Mouse (Mus musculus) neural tube, embryonic 14.5 days (tissue): ENCODE results near the gene Olfr1167. TPM values are rescaled to one million over a fixed set of nuclear protein-coding genes. Genes with fewer than 3 reads are reported as not detected.
"Not testable (repeated sequence)": the region's sequence is repeated elsewhere in the genome, so short reads cannot be mapped to it uniquely, and the experiment has no call there.

Source experiments
- ATAC-seq: fragments of 200-750 bp; cut with Nextera tagmentation; 2 replicates; pipeline ENCODE4 v1.8.0; 2017; ENCODE audit warnings: low read depth, mild to moderate bottlenecking, moderate TSS enrichment, moderate library complexity
- H3K27ac ChIP-seq: fragments of 300-500 bp; sonication (generic); 2 replicates; pipeline ENCODE4 v1.5.1; 2014; ENCODE audit warnings: low read depth, mild to moderate bottlenecking, control low read depth, low read length, moderate library complexity, mixed read lengths
- H3K27me3 ChIP-seq: fragments of 300-500 bp; sonication (generic); 2 replicates; pipeline ENCODE4 v1.6.1; 2014; ENCODE audit warnings: low read length; ENCODE audit not compliant: control insufficient read depth, insufficient read depth
- H3K36me3 ChIP-seq: fragments of 300-500 bp; sonication (generic); 2 replicates; pipeline ENCODE4 v1.6.1; 2014; ENCODE audit warnings: low read length, mixed read lengths; ENCODE audit not compliant: control insufficient read depth, insufficient read depth
- H3K4me1 ChIP-seq: fragments of 300-500 bp; sonication (generic); 2 replicates; pipeline ENCODE4 v1.6.1; 2014; ENCODE audit warnings: low read length; ENCODE audit not compliant: control insufficient read depth, insufficient read depth
- H3K4me2 ChIP-seq: fragments of 300-500 bp; sonication (generic); 2 replicates; pipeline ENCODE4 v1.6.1; 2014; ENCODE audit warnings: mild to moderate bottlenecking, low read depth, low read length, control low read depth
- H3K4me3 ChIP-seq: fragments of 300-500 bp; sonication (generic); 2 replicates; pipeline ENCODE4 v1.5.1; 2014; ENCODE audit warnings: low read depth, low read length, control low read depth, mixed read lengths
- H3K9ac ChIP-seq: fragments of 300-500 bp; sonication (generic); replicated peaks from 2 replicates; pipeline ENCODE4 v1.6.1; 2014; ENCODE audit warnings: low read depth, mild to moderate bottlenecking, control low read depth, low read length, mixed read lengths
- H3K9me3 ChIP-seq: fragments of 300-500 bp; sonication (generic); 2 replicates; pipeline ENCODE4 v1.6.1; 2016; ENCODE audit warnings: low read length; ENCODE audit not compliant: control insufficient read depth
- WGBS: fragments of 180-500 bp; shearing (Covaris S2); extraction: QIAGEN DNeasy Blood & Tissue Kit; methylation state at CpG from one replicate; pipeline ENCODE4 v1.1.7; 2014; 5-methylcytosine and 5-hydroxymethylcytosine counted together
- polyA plus RNA-seq: library from polyadenylated mRNA; unstranded; fragments of >200 nt; fragmentation: Nextera tagmentation; extraction: Ambion mirVana; gene quantifications from 2 replicates; pipeline ENCODE4 v1.2.1, GENCODE M21; 2014

Gene Olfr1167
- not detected in 2 replicates for polyA plus RNA-seq

DNA sequence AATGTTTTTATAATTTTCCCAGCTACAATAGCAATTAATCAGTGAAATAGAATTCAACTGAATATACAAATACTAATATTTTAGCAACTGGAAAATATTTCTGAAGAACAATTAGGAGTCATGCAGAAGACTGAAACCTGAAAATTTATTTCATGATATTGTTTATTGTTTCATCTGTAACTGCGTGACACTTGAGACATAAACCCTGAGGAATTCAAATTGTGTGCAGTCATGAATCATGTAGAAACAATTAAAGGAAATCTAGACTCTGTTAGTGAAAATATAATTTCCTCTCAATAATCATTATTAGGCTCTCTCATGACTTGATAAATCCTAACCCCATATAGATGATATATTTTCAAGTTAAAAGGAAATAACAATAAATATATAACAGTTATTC, at the start of gene Olfr1167:
Gene Olfr1167, minus strand, starts transcription at position 101 of the 400 bp plus-strand sequence.
- H3K4me3 ChIP-seq, H3K9ac ChIP-seq, H3K9me3 ChIP-seq, H3K4me2 ChIP-seq, H3K27me3 ChIP-seq, H3K27ac ChIP-seq, H3K4me1 ChIP-seq, ATAC-seq, H3K36me3 ChIP-seq: not testable (repeated sequence)
- 81% methylated on average over 1 of the region's 1 CpGs for WGBS

DNA sequence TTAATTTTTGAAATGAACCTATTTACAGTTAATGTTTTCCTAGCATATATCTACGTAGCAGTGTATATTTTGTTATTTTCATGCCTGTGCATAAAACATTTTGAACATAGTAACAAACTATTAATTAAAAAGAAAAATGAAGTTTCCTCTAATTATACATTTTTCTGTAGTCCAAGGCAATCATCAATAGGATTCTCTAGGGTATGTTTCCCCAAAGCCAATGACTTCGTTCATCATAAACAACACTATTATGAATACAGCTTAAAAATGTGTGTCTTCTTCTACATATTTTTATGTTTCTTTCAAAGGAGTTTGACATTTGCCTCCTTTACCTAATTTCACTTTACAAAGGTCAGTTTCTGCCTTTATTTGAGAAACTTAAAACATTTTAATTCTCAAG, 26.6 kb upstream of the Olfr1167 start, which contains the start of gene Olfr1168:
Gene Olfr1168, plus strand, starts transcription at position 301 of the 400 bp plus-strand sequence.
- H3K9me3 ChIP-seq = no peaks in the 10 kb centered on the region
- no peak within 1 kb of the TSS for H3K27ac ChIP-seq
- no peak within 1 kb of the TSS for H3K4me3 ChIP-seq
- no peaks in the 10 kb centered on the region for H3K36me3 ChIP-seq
- H3K4me2 ChIP-seq = no peak within 1 kb of the TSS
- ATAC-seq = no peak
- H3K4me1 ChIP-seq = no peaks in the 10 kb centered on the region
- WGBS = 93% methylated on average over 2 of the region's 2 CpGs
- H3K9ac ChIP-seq = no peak within 1 kb of the TSS
- no peaks in the 10 kb centered on the region for H3K27me3 ChIP-seq

DNA sequence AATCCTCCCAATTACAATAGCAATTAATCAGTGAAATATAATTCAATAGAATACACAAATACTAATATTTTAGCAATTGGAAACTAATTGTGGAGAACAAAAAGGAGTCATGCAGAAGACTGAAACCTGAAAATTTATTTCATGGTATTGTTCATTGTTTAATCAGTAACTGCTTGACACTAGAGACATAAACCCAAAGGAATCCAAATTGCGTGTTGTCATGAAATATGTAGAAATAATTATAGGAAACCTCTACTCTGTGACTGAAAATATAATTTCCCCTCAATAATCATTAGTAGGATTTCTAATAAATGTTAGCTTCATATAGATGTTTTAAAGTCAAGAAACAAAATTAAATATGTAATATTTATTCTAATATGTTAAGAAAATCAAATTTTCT, 26.8 kb downstream of the Olfr1167 start, which contains the start of gene Olfr1166:
Gene Olfr1166, minus strand, starts transcription at position 101 of the 400 bp plus-strand sequence.
- ATAC-seq = no peak
- no peaks in the 10 kb centered on the region for H3K36me3 ChIP-seq
- no peak within 1 kb of the TSS for H3K4me3 ChIP-seq
- H3K27ac ChIP-seq = no peak within 1 kb of the TSS
- no peaks in the 10 kb centered on the region for H3K27me3 ChIP-seq
- WGBS = 94% methylated on average over 1 of the region's 1 CpGs
- H3K4me2 ChIP-seq = no peak within 1 kb of the TSS
- no peak within 1 kb of the TSS for H3K9ac ChIP-seq
- no peaks in the 10 kb centered on the region for H3K4me1 ChIP-seq
- H3K9me3 ChIP-seq = no peaks in the 10 kb centered on the region

Other genes with a start within 250 kb of the Olfr1167 start
- gene Olfr1155, start 210.1 kb downstream of the Olfr1167 start, polyA plus RNA-seq = not detected in 2 replicates
- not detected in 2 replicates for gene Olfr1156, start 202.1 kb downstream of the Olfr1167 start, polyA plus RNA-seq
- gene Olfr1157, start 186.9 kb downstream of the Olfr1167 start, polyA plus RNA-seq = not detected in 2 replicates
- gene Olfr74, start 180.5 kb downstream of the Olfr1167 start, polyA plus RNA-seq = not detected in 2 replicates
- not detected in 2 replicates for gene Olfr1158, start 165.1 kb downstream of the Olfr1167 start, polyA plus RNA-seq
- not detected in 2 replicates for gene Olfr1160, start 146.9 kb downstream of the Olfr1167 start, polyA plus RNA-seq
- gene Olfr1161, start 132.4 kb downstream of the Olfr1167 start, polyA plus RNA-seq = not detected in 2 replicates
- not detected in 2 replicates for gene Olfr73, start 117.5 kb downstream of the Olfr1167 start, polyA plus RNA-seq
- not detected in 2 replicates for gene Olfr1162, start 104.1 kb downstream of the Olfr1167 start, polyA plus RNA-seq
- gene Olfr1163, start 83.4 kb downstream of the Olfr1167 start, polyA plus RNA-seq = not detected in 2 replicates
- not detected in 2 replicates for gene Olfr1164, start 61.2 kb downstream of the Olfr1167 start, polyA plus RNA-seq
- not detected in 2 replicates for gene Olfr1166, start 26.9 kb downstream of the Olfr1167 start, polyA plus RNA-seq
- not detected in 2 replicates for gene Olfr1168, start 26.7 kb upstream of the Olfr1167 start, polyA plus RNA-seq
- not detected in 2 replicates for gene Olfr1170, start 73.1 kb upstream of the Olfr1167 start, polyA plus RNA-seq
- gene Olfr1173, start 124.7 kb upstream of the Olfr1167 start, polyA plus RNA-seq = not detected in 2 replicates
- gene Olfr1174-ps, start 159.9 kb upstream of the Olfr1167 start, polyA plus RNA-seq = not detected in 2 replicates
- not detected in 2 replicates for gene Olfr1175-ps, start 172.0 kb upstream of the Olfr1167 start, polyA plus RNA-seq
- gene Olfr1176, start 181.5 kb upstream of the Olfr1167 start, polyA plus RNA-seq = not detected in 2 replicates
- not detected in 2 replicates for gene Olfr1177-ps, start 191.3 kb upstream of the Olfr1167 start, polyA plus RNA-seq
- not detected in 2 replicates for gene Olfr1178, start 231.9 kb upstream of the Olfr1167 start, polyA plus RNA-seq